Mouse (Mus musculus) kidney, embryonic 15.5 days (tissue): ENCODE results near the gene Selenom. TPM values are rescaled to one million over a fixed set of nuclear protein-coding genes. Genes with fewer than 3 reads are reported as not detected.
A peak's percentile ranks its signal among the peaks of the same experiment; 100 is the strongest.

Experiments
- ATAC-seq: fragments of 200-750 bp; cut with Nextera tagmentation; replicated peaks from 2 replicates; pipeline ENCODE4 v1.8.0; 2017; ENCODE audit warnings: moderate TSS enrichment; ENCODE audit not compliant: low FRiP score
- H3K27ac ChIP-seq: fragments of 300-500 bp; sonication (generic); 2 replicates; pipeline ENCODE4 v1.5.1; 2015; ENCODE audit warnings: mild to moderate bottlenecking, inconsistent platforms
- H3K27me3 ChIP-seq: fragments of 300-500 bp; sonication (generic); 2 replicates; pipeline ENCODE4 v1.6.1; 2015; ENCODE audit warnings: inconsistent platforms
- H3K36me3 ChIP-seq: fragments of 300-500 bp; sonication (generic); 2 replicates; pipeline ENCODE4 v1.6.1; 2015; ENCODE audit warnings: inconsistent platforms
- H3K4me1 ChIP-seq: fragments of 300-500 bp; sonication (generic); 2 replicates; pipeline ENCODE4 v1.6.1; 2015; ENCODE audit warnings: inconsistent platforms
- H3K4me2 ChIP-seq: fragments of 300-500 bp; sonication (generic); 2 replicates; pipeline ENCODE4 v1.6.1; 2015; ENCODE audit warnings: moderate library complexity, mild to moderate bottlenecking, inconsistent platforms
- H3K4me3 ChIP-seq: fragments of 300-500 bp; sonication (generic); replicated peaks from 2 replicates; pipeline ENCODE4 v1.5.1; 2015; ENCODE audit warnings: mild to moderate bottlenecking, inconsistent platforms
- H3K9ac ChIP-seq: fragments of 300-500 bp; sonication (generic); 2 replicates; pipeline ENCODE4 v1.6.1; 2015; ENCODE audit warnings: mild to moderate bottlenecking, inconsistent platforms
- H3K9me3 ChIP-seq: fragments of 300-500 bp; sonication (generic); replicated peaks from 2 replicates; pipeline ENCODE4 v1.6.1; 2016; ENCODE audit warnings: inconsistent platforms
- WGBS: fragments of 180-500 bp; shearing (Covaris S2); methylation state at CpG from one replicate; pipeline ENCODE4 v1.1.7; 2015; ENCODE audit warnings: mixed read lengths; 5-methylcytosine and 5-hydroxymethylcytosine counted together
- polyA plus RNA-seq: library from polyadenylated mRNA; unstranded; fragments of >200 nt; fragmentation: Nextera tagmentation; extraction: Ambion mirVana; gene quantifications from 2 replicates; pipeline ENCODE4 v1.2.1, GENCODE M21; 2015

Selenom gene
- polyA plus RNA-seq, 1 experiment from 2014 or later, result 112 TPM

GRCm38 (mm10) chr11:3516121-3516520, 1.6 kb downstream of the Selenom start:
- Histone ChIP-seq H3K9ac (no peak overlapping the region), H3K9me3 (no peaks in the 10 kb centered on the region), H3K4me3 (peak overlapping the region; percentile 48; the same call in 1 of the 2 replicates), H3K27me3 (no peaks in the 10 kb centered on the region), H3K27ac (no peak overlapping the region), H3K36me3 (peaks cover 25% of the 10 kb centered on the region), H3K4me2 (peak overlapping the region; percentile 63), H3K4me1 (peaks cover 36% of the 10 kb centered on the region)
- 83% methylated on average over 5 of the region's 5 CpGs for WGBS
- no peak for ATAC-seq

GRCm38 (mm10) chr11:3516859-3517845, 2.7 kb downstream of the Selenom start:
- peak; percentile 43; the same call in 1 of the 2 replicates for ATAC-seq

GRCm38 (mm10) chr11:3517846-3518732, 3.6 kb downstream of the Selenom start:
- Histone ChIP-seq H3K9ac (0 out of 2 replicates have a peak overlapping the region, but pooled peaks have one; percentile 39), H3K36me3 (peaks cover 45% of the 10 kb centered on the region), H3K27me3 (no peaks in the 10 kb centered on the region), H3K4me1 (peaks cover 39% of the 10 kb centered on the region), H3K27ac (peak overlapping the region; percentile 32; the same call in 1 of the 2 replicates), H3K9me3 (no peaks in the 10 kb centered on the region), H3K4me2 (peak overlapping the region; percentile 63), H3K4me3 (peak overlapping the region; percentile 41)
- 0 out of 2 replicates have a peak, but pooled peaks have one; percentile 9 for ATAC-seq
- WGBS, result 54% methylated on average over 13 of the region's 13 CpGs

More at GRCm38 (mm10) chr11:3516859-3517845, 2.7 kb downstream of the Selenom start:
- H3K4me2 ChIP-seq, result peak overlapping the region; percentile 63
- H3K36me3 ChIP-seq, result peaks cover 36% of the 10 kb centered on the region
- peaks cover 39% of the 10 kb centered on the region for H3K4me1 ChIP-seq
- H3K4me3 ChIP-seq, result peak overlapping the region; percentile 41
- no peaks in the 10 kb centered on the region for H3K27me3 ChIP-seq
- H3K27ac ChIP-seq, result peak overlapping the region; percentile 32; the same call in 1 of the 2 replicates
- no peaks in the 10 kb centered on the region for H3K9me3 ChIP-seq
- 2% methylated on average over 50 of the region's 50 CpGs for WGBS
- H3K9ac ChIP-seq, result peak overlapping the region; percentile 39

- H3K36me3 ChIP-seq, result peaks cover 56% of the 10 kb centered on the region
Observed at GRCm38 (mm10) chr11:3519051-3519726, 4.7 kb downstream of the Selenom start.

GRCm38 (mm10) chr11:3519756-3520398, 5.4 kb downstream of the Selenom start:
- Histone ChIP-seq H3K27me3 (no peaks in the 10 kb centered on the region), H3K9ac (no peak overlapping the region), H3K4me3 (no peak overlapping the region), H3K27ac (no peak overlapping the region), H3K9me3 (no peaks in the 10 kb centered on the region), H3K4me1 (peaks cover 33% of the 10 kb centered on the region), H3K4me2 (no peak overlapping the region), H3K36me3 (peaks cover 63% of the 10 kb centered on the region)
- no peak for ATAC-seq
- 81% methylated on average over 11 of the region's 11 CpGs for WGBS

More at GRCm38 (mm10) chr11:3519051-3519726, 4.7 kb downstream of the Selenom start:
- 72% methylated on average over 4 of the region's 4 CpGs for WGBS
- ATAC-seq, result no peak
- Histone ChIP-seq H3K9me3 (no peaks in the 10 kb centered on the region), H3K4me1 (peaks cover 34% of the 10 kb centered on the region), H3K4me2 (no peak overlapping the region), H3K27me3 (no peaks in the 10 kb centered on the region), H3K9ac (no peak overlapping the region), H3K27ac (no peak overlapping the region), H3K4me3 (no peak overlapping the region)

- 62% methylated on average over 14 of the region's 14 CpGs for WGBS
- no peaks in the 10 kb centered on the region for H3K27me3 ChIP-seq
- H3K9ac ChIP-seq, result no peak overlapping the region
- H3K9me3 ChIP-seq, result no peaks in the 10 kb centered on the region
- H3K36me3 ChIP-seq, result peaks cover 73% of the 10 kb centered on the region
- ATAC-seq, result no peak
- no peak overlapping the region for H3K4me2 ChIP-seq
- no peak overlapping the region for H3K27ac ChIP-seq
- no peak overlapping the region for H3K4me3 ChIP-seq
- peaks cover 24% of the 10 kb centered on the region for H3K4me1 ChIP-seq
Observed at GRCm38 (mm10) chr11:3520919-3521318, 6.4 kb downstream of the Selenom start.

- no peak for ATAC-seq
- no peak overlapping the region for H3K9ac ChIP-seq
- WGBS, result 83% methylated on average over 23 of the region's 23 CpGs
Observed at GRCm38 (mm10) chr11:3521339-3522224, 7.1 kb downstream of the Selenom start.

GRCm38 (mm10) chr11:3522285-3523000, 8.0 kb downstream of the Selenom start:
- H3K9me3 ChIP-seq, result no peaks in the 10 kb centered on the region
- no peak overlapping the region for H3K27ac ChIP-seq
- no peak overlapping the region for H3K4me2 ChIP-seq
- no peak for ATAC-seq
- no peak overlapping the region for H3K9ac ChIP-seq
- no peaks in the 10 kb centered on the region for H3K27me3 ChIP-seq
- peaks cover 88% of the 10 kb centered on the region for H3K36me3 ChIP-seq
- WGBS, result 96% methylated on average over 17 of the region's 17 CpGs
- H3K4me1 ChIP-seq, result peaks cover 10% of the 10 kb centered on the region
- H3K4me3 ChIP-seq, result no peak overlapping the region

More at GRCm38 (mm10) chr11:3521339-3522224, 7.1 kb downstream of the Selenom start:
- H3K27ac ChIP-seq, result no peak overlapping the region
- H3K9me3 ChIP-seq, result no peaks in the 10 kb centered on the region
- H3K4me2 ChIP-seq, result no peak overlapping the region
- peaks cover 80% of the 10 kb centered on the region for H3K36me3 ChIP-seq
- no peak overlapping the region for H3K4me3 ChIP-seq
- H3K4me1 ChIP-seq, result peaks cover 19% of the 10 kb centered on the region
- no peaks in the 10 kb centered on the region for H3K27me3 ChIP-seq

- WGBS, result 87% methylated on average over 7 of the region's 7 CpGs
- Histone ChIP-seq H3K4me3 (no peak overlapping the region), H3K4me2 (no peak overlapping the region), H3K9me3 (no peaks in the 10 kb centered on the region), H3K9ac (no peak overlapping the region), H3K27me3 (no peaks in the 10 kb centered on the region), H3K27ac (no peak overlapping the region), H3K4me1 (peaks cover 3% of the 10 kb centered on the region), H3K36me3 (peaks cover 100% of the 10 kb centered on the region)
- ATAC-seq, result no peak
Observed at GRCm38 (mm10) chr11:3523840-3524582, 9.5 kb downstream of the Selenom start.
